Mouse (Mus musculus): ENCODE results near the gene Notch1. TPM values are rescaled to one million over a fixed set of nuclear protein-coding genes. Genes with fewer than 3 reads are reported as not detected.

Gene Notch1
- polyA plus RNA-seq, 1 experiment from 2014 or later, result 66.8 TPM

- Histone ChIP-seq H3K4me3 (ENCODE audit: low read depth, low read length) (peak overlapping the region; percentile 66), H3K4me1 (replicated peaks; ENCODE audit: control insufficient read depth, insufficient read depth, low read length) (peaks cover 6% of the 10 kb centered on the region), H3K4me2 (replicated peaks; ENCODE audit: low read depth, low read length) (peak overlapping the region; percentile 93), H3K9ac (ENCODE audit: low read depth, low read length) (peak overlapping the region; percentile 67), H3K27ac (ENCODE audit: low read depth, low read length) (peak overlapping the region; percentile 79), H3K36me3 (ENCODE audit: control insufficient read depth, insufficient read depth, low read length) (no peaks in the 10 kb centered on the region; the same call in 1 of the 2 replicates), H3K9me3 (ENCODE audit: control insufficient read depth, low read length) (no peaks in the 10 kb centered on the region), H3K27me3 (ENCODE audit: control insufficient read depth, insufficient read depth, low read length) (no peaks in the 10 kb centered on the region)
- under 1% methylated on average over 44 of the region's 44 CpGs for WGBS
- DNase-seq (ENCODE audit: low spot score), result peak; percentile 92
- ATAC-seq (ENCODE audit: low FRiP score), result peak; percentile 92
These were observed 70.6 kb downstream of the Notch1 start for GRCm38 (mm10) chr2:26445666-26446445.

GRCm38 (mm10) chr2:26444946-26445665, 71.4 kb downstream of the Notch1 start, which contains the start of gene Sec16a:
Gene Sec16a, minus strand, starts transcription at chr2:26445216.
- ATAC-seq (ENCODE audit: low FRiP score), result peak; percentile 96
- Histone ChIP-seq H3K36me3 (ENCODE audit: control insufficient read depth, insufficient read depth, low read length) (peaks cover 7% of the 10 kb centered on the region; the same call in 1 of the 2 replicates), H3K9me3 (ENCODE audit: control insufficient read depth, low read length) (no peaks in the 10 kb centered on the region), H3K4me2 (replicated peaks; ENCODE audit: low read depth, low read length) (peak within 1 kb of the TSS; percentile 93), H3K4me3 (ENCODE audit: low read depth, low read length) (peak within 1 kb of the TSS; percentile 90), H3K4me1 (replicated peaks; ENCODE audit: control insufficient read depth, insufficient read depth, low read length) (peaks cover 6% of the 10 kb centered on the region), H3K9ac (ENCODE audit: low read depth, low read length) (peak within 1 kb of the TSS; percentile 88), H3K27ac (ENCODE audit: low read depth, low read length) (peak within 1 kb of the TSS; percentile 79), H3K27me3 (ENCODE audit: control insufficient read depth, insufficient read depth, low read length) (no peaks in the 10 kb centered on the region)
- WGBS, result under 1% methylated on average over 60 of the region's 61 CpGs
- DNase-seq (ENCODE audit: low spot score), result peak; percentile 100

GRCm38 (mm10) chr2:26444368-26444767, 72.1 kb downstream of the Notch1 start:
- no peak for ATAC-seq (ENCODE audit: low FRiP score)

GRCm38 (mm10) chr2:26443876-26444275, 72.6 kb downstream of the Notch1 start:
- no peak overlapping the region for H3K27ac ChIP-seq (ENCODE audit: low read depth, low read length)
- peak overlapping the region; percentile 90 for H3K4me3 ChIP-seq (ENCODE audit: low read depth, low read length)
- H3K27me3 ChIP-seq (ENCODE audit: control insufficient read depth, insufficient read depth, low read length), result no peaks in the 10 kb centered on the region
- peaks cover 6% of the 10 kb centered on the region for H3K4me1 ChIP-seq (replicated peaks; ENCODE audit: control insufficient read depth, insufficient read depth, low read length)
- H3K9ac ChIP-seq (ENCODE audit: low read depth, low read length), result peak overlapping the region; percentile 88
- 60% methylated on average over 3 of the region's 3 CpGs for WGBS
- no peaks in the 10 kb centered on the region for H3K9me3 ChIP-seq (ENCODE audit: control insufficient read depth, low read length)
- peak overlapping the region; percentile 47 for H3K4me2 ChIP-seq (replicated peaks; ENCODE audit: low read depth, low read length)
- ATAC-seq (ENCODE audit: low FRiP score) (no peak), DNase-seq (ENCODE audit: low spot score) (no peak)
- H3K36me3 ChIP-seq (ENCODE audit: control insufficient read depth, insufficient read depth, low read length), result peaks cover 11% of the 10 kb centered on the region; the same call in 1 of the 2 replicates

More at GRCm38 (mm10) chr2:26444368-26444767, 72.1 kb downstream of the Notch1 start:
- Histone ChIP-seq H3K4me2 (replicated peaks; ENCODE audit: low read depth, low read length) (peak overlapping the region; percentile 47), H3K36me3 (ENCODE audit: control insufficient read depth, insufficient read depth, low read length) (peaks cover 11% of the 10 kb centered on the region; the same call in 1 of the 2 replicates), H3K9ac (ENCODE audit: low read depth, low read length) (peak overlapping the region; percentile 88), H3K27ac (ENCODE audit: low read depth, low read length) (no peak overlapping the region), H3K27me3 (ENCODE audit: control insufficient read depth, insufficient read depth, low read length) (no peaks in the 10 kb centered on the region), H3K4me3 (ENCODE audit: low read depth, low read length) (peak overlapping the region; percentile 90), H3K4me1 (replicated peaks; ENCODE audit: control insufficient read depth, insufficient read depth, low read length) (peaks cover 6% of the 10 kb centered on the region), H3K9me3 (ENCODE audit: control insufficient read depth, low read length) (no peaks in the 10 kb centered on the region)
- DNase-seq (ENCODE audit: low spot score), result no peak
- 8% methylated on average over 15 of the region's 15 CpGs for WGBS

GRCm38 (mm10) chr2:26442843-26443242, 73.6 kb downstream of the Notch1 start:
- 58% methylated on average over 1 of the region's 1 CpGs for WGBS
- Histone ChIP-seq H3K36me3 (ENCODE audit: control insufficient read depth, insufficient read depth, low read length) (peaks cover 11% of the 10 kb centered on the region; the same call in 1 of the 2 replicates), H3K4me1 (replicated peaks; ENCODE audit: control insufficient read depth, insufficient read depth, low read length) (peaks cover 6% of the 10 kb centered on the region), H3K27ac (ENCODE audit: low read depth, low read length) (no peak overlapping the region), H3K9me3 (ENCODE audit: control insufficient read depth, low read length) (no peaks in the 10 kb centered on the region), H3K4me2 (replicated peaks; ENCODE audit: low read depth, low read length) (no peak overlapping the region), H3K4me3 (ENCODE audit: low read depth, low read length) (no peak overlapping the region), H3K9ac (ENCODE audit: low read depth, low read length) (no peak overlapping the region), H3K27me3 (ENCODE audit: control insufficient read depth, insufficient read depth, low read length) (no peaks in the 10 kb centered on the region)
- no peak for DNase-seq (ENCODE audit: low spot score)
- no peak for ATAC-seq (ENCODE audit: low FRiP score)

- no peak for ATAC-seq (ENCODE audit: low FRiP score)
These were observed 74.8 kb downstream of the Notch1 start for GRCm38 (mm10) chr2:26441688-26442087.

GRCm38 (mm10) chr2:26441261-26441660, 75.2 kb downstream of the Notch1 start:
- DNase-seq (ENCODE audit: low spot score), result no peak
- H3K9ac ChIP-seq (ENCODE audit: low read depth, low read length), result no peak overlapping the region
- peaks cover 11% of the 10 kb centered on the region; the same call in 1 of the 2 replicates for H3K36me3 ChIP-seq (ENCODE audit: control insufficient read depth, insufficient read depth, low read length)
- no peak overlapping the region for H3K4me3 ChIP-seq (ENCODE audit: low read depth, low read length)
- ATAC-seq (ENCODE audit: low FRiP score), result no peak
- no peak overlapping the region for H3K4me2 ChIP-seq (replicated peaks; ENCODE audit: low read depth, low read length)
- peaks cover 6% of the 10 kb centered on the region for H3K4me1 ChIP-seq (replicated peaks; ENCODE audit: control insufficient read depth, insufficient read depth, low read length)
- no peak overlapping the region for H3K27ac ChIP-seq (ENCODE audit: low read depth, low read length)
- 93% methylated on average over 4 of the region's 4 CpGs for WGBS
- H3K9me3 ChIP-seq (ENCODE audit: control insufficient read depth, low read length), result no peaks in the 10 kb centered on the region
- no peaks in the 10 kb centered on the region for H3K27me3 ChIP-seq (ENCODE audit: control insufficient read depth, insufficient read depth, low read length)

More at GRCm38 (mm10) chr2:26441688-26442087, 74.8 kb downstream of the Notch1 start:
- WGBS, result 86% methylated on average over 5 of the region's 5 CpGs
- DNase-seq (ENCODE audit: low spot score), result no peak
- Histone ChIP-seq H3K4me2 (replicated peaks; ENCODE audit: low read depth, low read length) (no peak overlapping the region), H3K27ac (ENCODE audit: low read depth, low read length) (no peak overlapping the region), H3K9ac (ENCODE audit: low read depth, low read length) (no peak overlapping the region), H3K4me1 (replicated peaks; ENCODE audit: control insufficient read depth, insufficient read depth, low read length) (peaks cover 6% of the 10 kb centered on the region), H3K9me3 (ENCODE audit: control insufficient read depth, low read length) (no peaks in the 10 kb centered on the region), H3K36me3 (ENCODE audit: control insufficient read depth, insufficient read depth, low read length) (peaks cover 11% of the 10 kb centered on the region; the same call in 1 of the 2 replicates), H3K27me3 (ENCODE audit: control insufficient read depth, insufficient read depth, low read length) (no peaks in the 10 kb centered on the region), H3K4me3 (ENCODE audit: low read depth, low read length) (no peak overlapping the region)

GRCm38 (mm10) chr2:26439671-26440070, 76.8 kb downstream of the Notch1 start:
- Histone ChIP-seq H3K4me2 (replicated peaks; ENCODE audit: low read depth, low read length) (no peak overlapping the region), H3K27me3 (ENCODE audit: control insufficient read depth, insufficient read depth, low read length) (no peaks in the 10 kb centered on the region), H3K36me3 (ENCODE audit: control insufficient read depth, insufficient read depth, low read length) (peaks cover 11% of the 10 kb centered on the region), H3K4me3 (ENCODE audit: low read depth, low read length) (no peak overlapping the region), H3K9ac (ENCODE audit: low read depth, low read length) (no peak overlapping the region), H3K4me1 (replicated peaks; ENCODE audit: control insufficient read depth, insufficient read depth, low read length) (peaks cover 6% of the 10 kb centered on the region), H3K9me3 (ENCODE audit: control insufficient read depth, low read length) (no peaks in the 10 kb centered on the region), H3K27ac (ENCODE audit: low read depth, low read length) (no peak overlapping the region)
- ATAC-seq (ENCODE audit: low FRiP score), result no peak
- 92% methylated on average over 6 of the region's 6 CpGs for WGBS
- DNase-seq (ENCODE audit: low spot score), result no peak

Data from hindbrain, embryonic 11.5 days (tissue).